Mouse (Mus musculus) adrenal gland, postnatal 4 days (tissue): ENCODE results near the gene Apex1. TPM values are rescaled to one million over a fixed set of nuclear protein-coding genes. Genes with fewer than 3 reads are reported as not detected.
"Not testable (repeated sequence)": the region's sequence is repeated elsewhere in the genome, so short reads cannot be mapped to it uniquely, and the experiment has no call there.

Experiments used
- DNase-seq, 2 experiments: peaks; one replicate each; pipeline ENCODE4 v3.0.0; 2021 to 2022; ENCODE audit warnings: low spot score in 2 of 2, mixed read lengths in 2 of 2
- long read RNA-seq, 2 experiments: library from polyadenylated mRNA; stranded (forward); transcript quantifications; one replicate each; pipeline ENCODE4 v2.0.0; 2021
- total RNA-seq, 2 experiments: library from RNA; stranded (reverse); gene quantifications; 2 replicates each; pipeline ENCODE4 v1.2.3; 2021

The Apex1 gene
- total RNA-seq, result 100 to 1,000 TPM; 100 to 106 TPM
- long read RNA-seq, experiment 1, transcript Apex1-204 (4 exons, 935 nt), result minor isoform, 6 of 92 reads
- long read RNA-seq, experiment 1, transcript Apex1-203 (5 exons, 655 nt), result minor isoform, 6 of 92 reads
- long read RNA-seq, experiment 1, transcript Apex1-201 (5 exons, 1,239 nt), result major isoform, 72 of 92 reads
- long read RNA-seq, experiment 1, partial matches to known transcripts, result 3 of 92 reads
- long read RNA-seq, experiment 1, other reads (novel, unspliced or antisense), result 5 of 92 reads
- long read RNA-seq, experiment 2, transcript Apex1-201 (5 exons, 1,239 nt), result major isoform, 102 of 135 reads
- long read RNA-seq, experiment 2, transcript Apex1-203 (5 exons, 655 nt), result minor isoform, 5 of 135 reads
- long read RNA-seq, experiment 2, transcript Apex1-204 (4 exons, 935 nt), result minor isoform, 10 of 135 reads
- long read RNA-seq, experiment 2, partial matches to known transcripts, result 5 of 135 reads
- long read RNA-seq, experiment 2, other reads (novel, unspliced or antisense), result 13 of 135 reads

GRCm38 (mm10) chr14:50924281-50925064, at the start of gene Apex1, which contains the start of gene Osgep:
TSS of gene Apex1 (plus strand) at chr14:50924968.
TSS of gene Osgep (minus strand) at chr14:50924893.
- peak; percentile 79 to 88 for DNase-seq

- no peak for DNase-seq
Observed at GRCm38 (mm10) chr14:50875175-50875574, 49.6 kb upstream of the Apex1 start.

- no peak for DNase-seq
Observed at GRCm38 (mm10) chr14:50875591-50876230, 49.1 kb upstream of the Apex1 start.

GRCm38 (mm10) chr14:50876236-50876950, 48.4 kb upstream of the Apex1 start:
- DNase-seq, result no peak

GRCm38 (mm10) chr14:50891621-50892020, 33.1 kb upstream of the Apex1 start:
- no peak for DNase-seq

- no peak for DNase-seq
Observed at GRCm38 (mm10) chr14:50892091-50892490, 32.7 kb upstream of the Apex1 start.

GRCm38 (mm10) chr14:50892541-50893459, 32.0 kb upstream of the Apex1 start:
- DNase-seq, result no peak

GRCm38 (mm10) chr14:50895407-50895806, 29.4 kb upstream of the Apex1 start:
- no peak for DNase-seq

GRCm38 (mm10) chr14:50895985-50896746, 28.6 kb upstream of the Apex1 start:
- peak in 1 of 2 experiments; percentile 13 for DNase-seq

GRCm38 (mm10) chr14:50896747-50897373, 27.9 kb upstream of the Apex1 start:
- no peak for DNase-seq

- no peak for DNase-seq
Observed at GRCm38 (mm10) chr14:50897374-50897765, 27.4 kb upstream of the Apex1 start, which contains the start of gene Klhl33. TSS of gene Klhl33 (minus strand) at chr14:50897507.

- not testable (repeated sequence) for DNase-seq
Observed at GRCm38 (mm10) chr14:50897992-50898391, 26.8 kb upstream of the Apex1 start.

GRCm38 (mm10) chr14:50903973-50904827, 20.6 kb upstream of the Apex1 start:
- no peak for DNase-seq

GRCm38 (mm10) chr14:50904828-50905129, 20.0 kb upstream of the Apex1 start:
- DNase-seq, result no peak

- DNase-seq, result not testable (repeated sequence)
Observed at GRCm38 (mm10) chr14:50905327-50905726, 19.4 kb upstream of the Apex1 start.

GRCm38 (mm10) chr14:50908126-50908525, 16.6 kb upstream of the Apex1 start:
- DNase-seq, result no peak

- no peak for DNase-seq
Observed at GRCm38 (mm10) chr14:50911356-50911755, 13.4 kb upstream of the Apex1 start.

GRCm38 (mm10) chr14:50923437-50923836, 1.3 kb upstream of the Apex1 start:
- DNase-seq, result not testable (repeated sequence)
